Mouse (Mus musculus) ES-E14 (cell line): Measurements from ENCODE around the gene Sytl3. TPM values are rescaled to one million over a fixed set of nuclear protein-coding genes. Genes with fewer than 3 reads are reported as not detected.

Experiments used
- DNase-seq: peaks from one replicate; pipeline ENCODE4 v3.0.0-alpha.2; 2013; ENCODE audit warnings: low read depth, low spot score
- H3K27ac ChIP-seq: 2 replicates; pipeline ENCODE4 v1.5.1; 2012; ENCODE audit warnings: low read depth, mild to moderate bottlenecking, low read length, moderate library complexity, mixed read lengths; ENCODE audit not compliant: poor library complexity, insufficient read depth, severe bottlenecking
- H3K36me3 ChIP-seq: 2 replicates; pipeline ENCODE4 v1.6.1; 2012; ENCODE audit warnings: mild to moderate bottlenecking, low read length, moderate library complexity, mixed read lengths; ENCODE audit not compliant: control insufficient read depth, poor library complexity, insufficient read depth, severe bottlenecking
- H3K4me1 ChIP-seq, 2 experiments: fragments of 150-350 bp in 1 of 2; sonication (generic) in 1 of 2; 2 replicates each; pipeline ENCODE4 v1.6.1; 2012; ENCODE audit warnings: low read length in 2 of 2, mild to moderate bottlenecking in 1 of 2, mixed read lengths in 1 of 2; ENCODE audit not compliant: control insufficient read depth in 2 of 2, insufficient read depth in 2 of 2, poor library complexity in 1 of 2
- H3K4me3 ChIP-seq, 2 experiments: fragments of 150-350 bp in 1 of 2; sonication (generic) in 1 of 2; 2 replicates each; pipeline ENCODE4 v1.5.1; 2012; ENCODE audit warnings: low read length in 2 of 2, low read depth in 1 of 2, mild to moderate bottlenecking in 1 of 2, mixed read lengths in 1 of 2; ENCODE audit not compliant: insufficient read depth in 1 of 2, poor library complexity in 1 of 2, severe bottlenecking in 1 of 2
- H3K9ac ChIP-seq: 2 replicates; pipeline ENCODE4 v1.6.1; 2012; ENCODE audit warnings: low read depth, mild to moderate bottlenecking, low read length, mixed read lengths; ENCODE audit not compliant: poor library complexity, insufficient read depth, severe bottlenecking
- H3K9me3 ChIP-seq: fragments of 150-350 bp; sonication (generic); 2 replicates; pipeline ENCODE4 v1.6.1; 2012; ENCODE audit warnings: low read depth, mild to moderate bottlenecking, low read length; ENCODE audit not compliant: control insufficient read depth, insufficient read depth
- CHD2 ChIP-seq: IDR thresholded peaks from 2 replicates; pipeline ENCODE4 v1.6.1; 2014; ENCODE audit warnings: mild to moderate bottlenecking, low read depth, low read length, inconsistent platforms
- HCFC1 ChIP-seq: IDR thresholded peaks from 2 replicates; pipeline ENCODE4 v1.6.1; 2012; ENCODE audit warnings: low read length, inconsistent platforms, borderline replicate concordance; ENCODE audit not compliant: insufficient read depth
- MAFK ChIP-seq: IDR thresholded peaks from 2 replicates; pipeline ENCODE4 v1.6.1; 2014; ENCODE audit warnings: mild to moderate bottlenecking, low read depth, low read length, inconsistent platforms; ENCODE audit not compliant: insufficient read depth
- ZC3H11A ChIP-seq: IDR thresholded peaks from 2 replicates; pipeline ENCODE4 v1.6.1; 2012; ENCODE audit warnings: low read depth, mild to moderate bottlenecking, inconsistent platforms, low read length, borderline replicate concordance
- ZNF384 ChIP-seq: IDR thresholded peaks from 2 replicates; pipeline ENCODE4 v1.6.1; 2012; ENCODE audit warnings: low read depth, low read length, inconsistent platforms
- in situ Hi-C, 2 experiments: fragments of 600-800 bp; cut with MboI; formaldehyde crosslinking; loops; one replicate each; pipeline ENCODE4 v1.15.1; 2025; ENCODE audit warnings: low sequenced_read_pairs in 2 of 2, inconsistent platforms in 1 of 2; ENCODE audit not compliant: unreplicated experiment in 2 of 2
- total RNA-seq: library from RNA; depleted of rRNA; stranded (reverse); fragments of 300-350 nt; gene quantifications from 2 replicates; pipeline ENCODE4 v1.2.3, GENCODE M21; 2012

The Sytl3 gene
- total RNA-seq, 1 experiment: 7.0 TPM

DNA sequence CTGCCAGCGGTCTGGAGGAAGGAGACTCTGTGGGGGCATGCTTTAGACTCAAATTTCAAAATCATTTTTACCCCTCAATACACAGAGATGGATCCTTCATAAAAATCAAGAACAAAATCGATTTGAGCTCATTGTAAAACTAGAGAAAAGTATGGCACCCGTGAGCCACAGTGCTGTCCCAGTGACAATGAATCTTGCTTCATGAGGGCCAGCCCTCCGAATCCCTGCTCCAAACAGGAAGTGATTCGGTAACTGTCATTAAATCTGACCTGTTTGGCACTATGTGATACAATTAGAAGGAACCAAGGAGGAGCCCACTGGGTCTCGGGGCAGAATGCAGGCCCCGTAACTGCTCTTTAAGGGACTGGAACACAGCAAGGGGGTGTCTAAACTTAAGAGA is 79.9 kb downstream of the Sytl3 start:
- in situ Hi-C loops: no loop called here
- TF ChIP-seq HCFC1: no peak
- H3K9me3 ChIP-seq: peaks cover 59% of the 10 kb centered on the region
- no peak overlapping the region for H3K27ac ChIP-seq
- peaks cover 75% of the 10 kb centered on the region for H3K36me3 ChIP-seq
- no peak overlapping the region for H3K9ac ChIP-seq
- H3K4me3 ChIP-seq: no peak overlapping the region
- no peak for DNase-seq
- H3K4me1 ChIP-seq: no peaks in the 10 kb centered on the region

- H3K36me3 ChIP-seq: peaks cover 79% of the 10 kb centered on the region
- H3K9ac ChIP-seq: no peak overlapping the region
- peaks cover 61% of the 10 kb centered on the region for H3K9me3 ChIP-seq
- no peak overlapping the region for H3K27ac ChIP-seq
- no peak for DNase-seq
- H3K4me3 ChIP-seq: no peak overlapping the region
- in situ Hi-C loops: no loop called here
- H3K4me1 ChIP-seq: no peaks in the 10 kb centered on the region
- TF ChIP-seq CHD2: no peak
- TF ChIP-seq ZNF384: no peak
- no peak for TF ChIP-seq HCFC1
- no peak for TF ChIP-seq MAFK
- no peak for TF ChIP-seq ZC3H11A
These were observed 80.4 kb downstream of the Sytl3 start for GRCm38 (mm10) chr17:6739266-6739665.

DNA sequence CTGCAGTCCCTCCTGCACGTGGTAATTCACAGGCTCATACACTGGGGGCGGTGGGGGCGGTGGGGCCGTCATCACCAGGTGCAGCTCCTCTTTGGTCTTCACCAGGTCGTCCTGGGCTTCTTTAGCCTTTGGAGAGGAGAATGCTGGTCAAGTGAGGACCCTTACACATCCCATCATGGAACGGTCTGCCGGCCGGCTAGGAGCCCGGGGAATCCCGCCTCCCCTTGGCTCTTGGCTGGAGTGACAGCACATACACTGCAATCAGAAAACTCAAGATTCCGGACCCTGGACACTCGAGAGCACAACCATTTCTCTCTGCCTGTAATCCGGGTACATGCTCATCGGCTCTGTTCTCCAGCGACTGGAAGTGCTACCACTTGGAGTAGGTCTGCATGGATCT is 80.9 kb downstream of the Sytl3 start:
- H3K4me1 ChIP-seq: no peaks in the 10 kb centered on the region
- in situ Hi-C loops: no loop called here

DNA sequence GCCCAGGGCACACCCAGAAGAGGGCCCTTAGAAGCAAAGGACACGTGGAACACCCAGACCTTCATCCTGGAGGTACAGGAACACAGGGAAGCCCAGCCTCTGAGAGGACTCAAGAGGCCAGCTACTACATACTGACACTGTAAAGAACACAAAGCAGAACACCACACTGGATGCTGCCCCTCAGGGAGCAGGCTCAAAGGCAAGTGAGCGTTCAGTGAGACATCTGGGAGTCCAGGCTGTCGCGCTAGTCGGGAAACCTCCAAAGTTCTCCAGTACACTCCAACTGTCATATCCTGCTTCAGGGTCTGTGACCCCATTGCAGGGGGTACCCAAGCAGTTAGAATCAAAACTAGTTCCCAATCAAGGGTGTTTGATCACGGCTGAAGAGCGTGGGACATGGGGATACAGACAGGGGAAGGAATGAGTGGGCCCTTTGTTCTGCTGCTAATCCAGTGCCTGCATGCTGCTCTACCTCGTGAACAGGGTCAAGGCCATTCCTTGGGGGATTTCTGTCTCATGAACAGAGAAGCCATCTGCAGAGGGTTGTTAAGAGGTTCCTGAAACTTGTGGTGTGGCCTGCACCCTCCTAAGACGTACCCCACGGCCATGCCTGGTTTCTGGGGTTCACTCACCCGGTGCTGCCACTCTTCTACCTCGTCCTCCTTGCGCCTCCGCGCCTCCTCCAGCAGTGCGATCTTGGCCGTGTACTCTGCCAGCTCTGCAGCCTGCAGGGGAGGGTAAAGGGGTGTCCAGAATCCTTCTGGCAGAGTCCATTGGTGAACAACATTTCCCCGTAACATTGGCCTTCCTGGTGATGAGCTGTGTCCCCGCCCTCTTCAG is 81.7 kb downstream of the Sytl3 start:
- in situ Hi-C loops: no loop called here
- H3K27ac ChIP-seq: no peak overlapping the region
- peaks cover 92% of the 10 kb centered on the region for H3K36me3 ChIP-seq
- H3K9ac ChIP-seq: no peak overlapping the region
- H3K4me3 ChIP-seq: no peak overlapping the region
- no peaks in the 10 kb centered on the region for H3K4me1 ChIP-seq
- TF ChIP-seq HCFC1: no peak
- TF ChIP-seq CHD2: no peak
- TF ChIP-seq MAFK: no peak
- TF ChIP-seq ZC3H11A: no peak
- TF ChIP-seq ZNF384: no peak
- DNase-seq: no peak
- H3K9me3 ChIP-seq: peaks cover 61% of the 10 kb centered on the region

More for the DNA sequence above, 80.9 kb downstream of the Sytl3 start:
- Histone ChIP-seq H3K4me3 (no peak overlapping the region), H3K9ac (no peak overlapping the region), H3K36me3 (peaks cover 84% of the 10 kb centered on the region), H3K9me3 (peaks cover 61% of the 10 kb centered on the region), H3K27ac (no peak overlapping the region)
- no peak for DNase-seq
- TF ChIP-seq ZC3H11A: no peak
- TF ChIP-seq MAFK: no peak
- TF ChIP-seq HCFC1: no peak
- no peak for TF ChIP-seq ZNF384
- TF ChIP-seq CHD2: no peak

DNA sequence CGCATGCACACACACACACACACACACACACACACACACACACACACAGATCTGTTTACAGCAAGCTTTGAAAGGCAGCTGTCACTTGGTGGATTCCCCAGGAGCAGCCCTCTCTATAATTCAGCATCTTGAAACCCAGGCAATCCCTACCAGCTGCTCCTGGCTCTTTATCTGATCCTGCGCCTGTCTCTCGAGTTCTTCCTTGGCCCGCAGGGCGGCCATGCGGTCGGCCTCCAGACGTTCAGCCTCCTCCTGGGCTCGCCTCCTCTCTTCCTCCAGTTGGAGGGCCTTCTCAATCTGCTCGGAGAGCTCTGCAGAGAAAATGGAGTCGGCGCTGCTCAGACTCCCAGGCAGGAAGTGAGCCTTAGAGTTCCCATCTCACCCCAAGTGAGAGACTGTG is 82.4 kb downstream of the Sytl3 start:
- in situ Hi-C loops: no loop called here
- H3K9me3 ChIP-seq: peaks cover 61% of the 10 kb centered on the region
- no peaks in the 10 kb centered on the region for H3K4me1 ChIP-seq
- TF ChIP-seq HCFC1 (no peak), MAFK (no peak), ZC3H11A (no peak), CHD2 (no peak), ZNF384 (no peak)
- no peak overlapping the region for H3K9ac ChIP-seq
- DNase-seq: no peak
- no peak overlapping the region for H3K27ac ChIP-seq
- H3K36me3 ChIP-seq: peaks cover 97% of the 10 kb centered on the region
- no peak overlapping the region for H3K4me3 ChIP-seq
